Mouse (Mus musculus) ES-Bruce4 (cell line): ENCODE measurements around the gene Scmh1. TPM values are rescaled to one million over a fixed set of nuclear protein-coding genes. Genes with fewer than 3 reads are reported as not detected.

Experiments used
- H3K27ac ChIP-seq: 2 replicates; pipeline ENCODE4 v1.5.1; 2012; ENCODE audit warnings: low read length, inconsistent platforms; ENCODE audit not compliant: insufficient read depth
- H3K27me3 ChIP-seq: 2 replicates; pipeline ENCODE4 v1.6.1; 2012; ENCODE audit warnings: mild to moderate bottlenecking, low read length, inconsistent platforms; ENCODE audit not compliant: control insufficient read depth, poor library complexity, insufficient read depth, severe bottlenecking
- H3K36me3 ChIP-seq: 2 replicates; pipeline ENCODE4 v1.6.1; 2012; ENCODE audit warnings: inconsistent platforms, mild to moderate bottlenecking, low read length, moderate library complexity; ENCODE audit not compliant: control insufficient read depth, poor library complexity, insufficient read depth, severe bottlenecking
- H3K4me1 ChIP-seq: one replicate; pipeline ENCODE4 v1.8.1; 2011; ENCODE audit warnings: low read length; ENCODE audit not compliant: control insufficient read depth, insufficient read depth
- H3K4me3 ChIP-seq: 2 replicates; pipeline ENCODE4 v1.5.1; 2011; ENCODE audit warnings: low read depth, mild to moderate bottlenecking, low read length
- H3K9ac ChIP-seq: 2 replicates; pipeline ENCODE4 v1.6.1; 2012; ENCODE audit warnings: low read depth, mild to moderate bottlenecking, inconsistent platforms; ENCODE audit not compliant: poor library complexity, severe bottlenecking
- H3K9me3 ChIP-seq: replicated peaks from 2 replicates; pipeline ENCODE4 v1.6.1; 2012; ENCODE audit warnings: mild to moderate bottlenecking, low read length, inconsistent platforms; ENCODE audit not compliant: control insufficient read depth, poor library complexity, insufficient read depth, severe bottlenecking
- CTCF ChIP-seq: IDR thresholded peaks from one replicate; pipeline ENCODE4 v1.8.1; 2011; ENCODE audit warnings: low read depth, low read length
- EP300 ChIP-seq: IDR thresholded peaks from 2 replicates; pipeline ENCODE4 v1.6.1; 2011; ENCODE audit warnings: low read depth, low read length; ENCODE audit not compliant: insufficient read depth
- POLR2A ChIP-seq: IDR thresholded peaks from one replicate; pipeline ENCODE4 v1.8.1; 2011; ENCODE audit warnings: low read length; ENCODE audit not compliant: insufficient read depth
- polyA plus RNA-seq: library from polyadenylated mRNA; stranded (reverse); fragments of >200 nt; gene quantifications from 2 replicates; pipeline ENCODE4 v1.2.4, GENCODE M21; 2011; ENCODE audit warnings: low read depth; ENCODE audit not compliant: missing spikeins, insufficient read depth, insufficient read length

Scmh1 gene
- polyA plus RNA-seq, 1 experiment, result 42.5 TPM

GRCm38 (mm10) chr4:120569025-120569424, 163.9 kb downstream of the Scmh1 start:
- no peaks in the 10 kb centered on the region for H3K4me1 ChIP-seq
- H3K27me3 ChIP-seq, result no peaks in the 10 kb centered on the region
- H3K36me3 ChIP-seq, result peaks cover 17% of the 10 kb centered on the region
- peak overlapping the region; percentile 91 for H3K4me3 ChIP-seq
- TF ChIP-seq CTCF, result no peak
- no peak for TF ChIP-seq POLR2A
- TF ChIP-seq EP300, result no peak
- H3K9ac ChIP-seq, result peak overlapping the region; percentile 93
- H3K9me3 ChIP-seq, result no peaks in the 10 kb centered on the region
- no peak overlapping the region; the same call in 1 of the 2 replicates for H3K27ac ChIP-seq

GRCm38 (mm10) chr4:120569486-120570437, 164.7 kb downstream of the Scmh1 start, which contains the start of gene Ctps:
Gene Ctps, minus strand, starts transcription at chr4:120570276.
- TF ChIP-seq CTCF (no peak), EP300 (0 out of 2 replicates have a peak, but pooled peaks have one; percentile 21), POLR2A (peak; percentile 93)
- H3K9ac ChIP-seq, result peak within 1 kb of the TSS; percentile 93
- peaks cover 11% of the 10 kb centered on the region for H3K36me3 ChIP-seq
- no peaks in the 10 kb centered on the region for H3K27me3 ChIP-seq
- H3K9me3 ChIP-seq, result no peaks in the 10 kb centered on the region
- H3K4me3 ChIP-seq, result peak within 1 kb of the TSS; percentile 91
- peak within 1 kb of the TSS; percentile 12; the same call in 1 of the 2 replicates for H3K27ac ChIP-seq
- H3K4me1 ChIP-seq, result no peaks in the 10 kb centered on the region

GRCm38 (mm10) chr4:120570438-120571069, 165.5 kb downstream of the Scmh1 start:
- Histone ChIP-seq H3K9ac (peak overlapping the region; percentile 93), H3K4me3 (peak overlapping the region; percentile 91), H3K9me3 (no peaks in the 10 kb centered on the region), H3K27ac (0 out of 2 replicates have a peak overlapping the region, but pooled peaks have one; percentile 12), H3K4me1 (no peaks in the 10 kb centered on the region), H3K27me3 (no peaks in the 10 kb centered on the region), H3K36me3 (peaks cover 4% of the 10 kb centered on the region; the same call in 1 of the 2 replicates)
- TF ChIP-seq POLR2A, result no peak
- TF ChIP-seq EP300, result no peak
- no peak for TF ChIP-seq CTCF

GRCm38 (mm10) chr4:120571070-120571464, 166.0 kb downstream of the Scmh1 start:
- Histone ChIP-seq H3K9ac (peak overlapping the region; percentile 93), H3K4me1 (no peaks in the 10 kb centered on the region), H3K27ac (no peak overlapping the region), H3K4me3 (no peak overlapping the region), H3K9me3 (no peaks in the 10 kb centered on the region), H3K36me3 (0 out of 2 replicates have a peak, but pooled peaks cover 2% of the 10 kb centered on the region), H3K27me3 (no peaks in the 10 kb centered on the region)
- TF ChIP-seq CTCF, result no peak
- no peak for TF ChIP-seq EP300
- TF ChIP-seq POLR2A, result no peak

- Histone ChIP-seq H3K27ac (no peak overlapping the region), H3K27me3 (no peaks in the 10 kb centered on the region), H3K9me3 (no peaks in the 10 kb centered on the region), H3K36me3 (0 out of 2 replicates have a peak, but pooled peaks cover under 1% of the 10 kb centered on the region), H3K4me3 (no peak overlapping the region), H3K9ac (no peak overlapping the region), H3K4me1 (no peaks in the 10 kb centered on the region)
- TF ChIP-seq EP300 (no peak), POLR2A (no peak), CTCF (no peak)
Observed at GRCm38 (mm10) chr4:120571691-120572090, 166.6 kb downstream of the Scmh1 start.

Other genes with a start within 250 kb of the Scmh1 start
- 0.42 TPM in 1 of 2 replicates, not detected in the other for gene Edn2, start 244.1 kb upstream of the Scmh1 start, polyA plus RNA-seq
- gene Foxo6, start 117.9 kb upstream of the Scmh1 start, polyA plus RNA-seq, result 0.61 and 1.0 TPM in 2 replicates
- gene Slfnl1, start 127.0 kb downstream of the Scmh1 start, polyA plus RNA-seq, result not detected in 2 replicates
- gene Ctps, start 165.0 kb downstream of the Scmh1 start, polyA plus RNA-seq, result 130 TPM in 2 replicates
- gene Gm8439, start 183.5 kb downstream of the Scmh1 start, polyA plus RNA-seq, result not detected in 2 replicates